Mouse (Mus musculus): Measurements from ENCODE around the gene Atp5f1.

The Atp5f1 gene

DNA sequence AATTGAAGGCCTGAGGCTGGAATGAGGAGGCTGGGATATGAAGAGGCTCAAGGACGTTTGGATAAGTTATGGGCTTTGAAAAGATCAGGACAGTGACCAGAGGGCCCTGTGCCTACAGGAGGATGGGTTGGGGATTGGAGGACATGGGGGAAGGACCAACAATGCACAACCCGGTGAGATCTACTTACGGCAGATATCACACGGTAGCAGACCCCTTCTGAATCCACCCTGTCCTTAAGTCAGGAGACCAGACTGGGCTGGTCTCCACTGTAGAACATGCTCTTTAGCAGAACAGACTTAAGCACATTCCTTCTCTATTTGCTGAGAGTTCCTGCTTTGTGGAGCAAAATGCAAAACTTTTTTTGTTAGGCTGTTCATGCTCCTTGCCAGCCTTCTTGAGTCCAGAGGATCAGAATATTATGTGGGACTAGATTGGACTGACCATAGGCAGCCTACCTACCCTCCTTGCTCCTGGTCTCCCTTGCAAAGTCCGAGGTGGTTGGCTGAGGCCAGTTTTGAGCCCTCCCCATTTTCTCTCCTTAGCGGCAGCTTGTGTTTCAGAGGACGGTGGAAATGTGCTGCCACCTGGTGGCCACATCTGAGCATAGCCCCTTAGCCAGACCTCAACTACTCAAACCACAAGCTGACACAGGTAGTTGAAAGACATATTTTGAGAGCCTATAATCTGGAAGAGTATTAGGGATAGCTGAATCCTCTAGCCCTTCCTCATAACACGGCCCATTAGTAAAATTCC lies 60.3 kb downstream of the Atp5f1 start:
- DNase-seq = peak; percentile 77

DNA sequence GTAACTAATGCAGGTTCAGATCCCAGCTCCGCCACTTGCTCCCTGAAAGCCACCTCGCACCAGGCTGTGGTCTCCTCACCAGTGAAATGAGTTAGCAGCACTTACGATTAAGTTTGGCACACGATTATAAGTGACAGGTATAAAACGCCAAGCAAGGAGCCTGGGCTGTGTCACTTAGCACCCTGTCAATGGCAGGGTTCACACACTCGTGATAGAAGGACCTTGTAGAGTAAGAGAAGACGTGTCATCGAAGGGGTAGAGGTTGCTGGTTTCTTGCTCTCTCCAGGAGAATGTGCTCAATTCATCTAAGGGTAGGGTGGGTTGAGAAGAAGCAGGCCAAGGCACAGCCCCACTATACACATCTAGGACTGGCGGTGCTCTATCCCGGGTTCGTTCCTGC lies 61.0 kb downstream of the Atp5f1 start:
- no peak for DNase-seq

DNA sequence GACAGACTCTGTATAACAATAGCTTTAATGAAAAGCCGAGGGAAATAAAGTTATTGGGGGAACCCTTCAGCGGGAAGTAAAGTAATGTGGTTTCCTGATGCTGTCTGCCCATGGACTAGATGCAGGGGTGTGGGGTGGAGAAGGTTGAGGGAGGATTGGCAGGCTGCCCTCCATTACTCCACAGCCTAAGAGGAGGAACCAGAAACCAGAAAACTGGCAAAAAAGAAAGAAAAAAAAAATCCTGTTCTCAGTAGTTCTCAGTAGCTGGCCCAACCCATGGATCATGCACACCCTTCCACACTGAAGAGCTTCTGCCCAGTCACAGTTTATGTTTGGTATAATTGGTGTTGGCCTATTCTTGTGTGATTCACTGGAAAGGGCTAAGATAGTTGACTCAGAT lies 61.6 kb downstream of the Atp5f1 start:
- DNase-seq = no peak

- no peak for DNase-seq
Observed at GRCm38 (mm10) chr3:105896811-105897210, 63.1 kb downstream of the Atp5f1 start.

DNA sequence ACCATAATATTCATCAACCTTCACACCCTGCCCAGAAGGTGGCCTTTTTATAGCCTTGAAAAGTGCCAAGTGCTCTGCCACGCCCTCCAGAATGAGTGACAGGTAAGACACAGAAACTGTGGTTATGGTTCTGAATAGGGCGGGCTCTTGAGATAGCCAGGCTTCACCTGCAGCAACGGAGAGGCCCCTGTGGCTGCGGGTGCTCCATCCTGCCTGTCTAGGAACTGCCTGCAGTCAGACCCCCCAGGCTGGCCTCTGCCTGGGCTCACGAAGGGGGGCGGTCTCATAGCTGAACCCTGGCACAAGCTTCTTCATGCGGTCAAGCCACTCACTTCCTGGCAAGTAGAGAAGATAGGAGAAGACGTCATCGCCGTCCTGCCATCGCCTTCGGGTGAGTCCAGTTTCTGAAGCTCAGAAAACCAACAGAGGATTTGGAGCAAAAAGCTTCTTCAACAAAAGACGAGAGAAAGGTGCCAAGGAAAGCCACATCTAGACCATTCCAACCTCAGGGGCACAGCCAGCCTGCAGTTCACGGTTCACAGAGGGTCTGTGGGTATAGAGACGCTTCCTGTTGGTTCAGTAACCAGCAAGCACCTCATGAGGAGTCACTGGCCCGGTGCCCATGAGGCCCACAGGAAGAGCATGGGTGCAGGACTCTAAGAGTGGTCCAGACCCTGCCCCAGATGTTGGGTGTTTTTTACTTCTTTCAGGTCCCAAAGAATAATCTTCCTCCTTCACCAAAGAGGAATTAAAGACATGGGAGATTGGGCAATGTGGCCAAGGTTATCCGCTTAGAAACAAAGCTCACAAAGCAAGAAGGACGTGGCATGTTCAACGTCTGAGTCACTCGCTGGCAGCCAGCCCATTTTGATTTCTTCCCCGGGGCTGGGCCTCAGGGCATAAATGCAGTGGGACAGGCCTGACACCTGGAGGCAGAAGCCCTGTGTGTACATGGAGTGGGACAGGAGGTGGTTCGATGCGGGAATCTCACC lies 65.0 kb downstream of the Atp5f1 start:
- peak; percentile 38 for DNase-seq

DNA sequence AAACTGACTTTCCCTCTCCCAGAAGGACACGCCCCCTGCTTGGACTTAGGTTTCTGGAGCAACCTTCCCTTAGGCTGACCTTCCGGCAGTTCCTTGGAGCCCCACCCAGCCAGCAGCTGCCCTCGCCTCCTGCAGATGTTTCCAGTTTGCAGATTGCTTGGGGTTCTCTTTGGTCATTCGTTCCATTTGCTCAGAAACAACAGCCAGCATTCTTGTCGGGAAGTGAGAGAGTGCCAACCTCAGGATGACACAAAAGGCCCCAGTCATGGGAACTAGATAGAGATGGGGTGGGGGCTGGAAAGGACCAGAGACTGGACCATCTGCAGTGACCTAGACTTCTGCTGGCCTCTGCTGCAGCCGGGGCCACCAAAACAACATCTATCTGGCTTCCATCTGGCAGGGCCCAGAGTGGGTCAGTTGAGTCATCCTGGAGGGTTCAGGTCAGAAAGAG lies 65.9 kb downstream of the Atp5f1 start:
- no peak for DNase-seq

Data from right cerebral cortex, postnatal 25 days (tissue).